Mouse (Mus musculus): Measurements from ENCODE around the gene Gm28048.

Gm28048 gene

GRCm38 (mm10) chr11:22892466-22892865 is 89.4 kb downstream of the Gm28048 start:
- no peak for DNase-seq (ENCODE audit: low read depth in 2 of 2, low spot score in 2 of 2)

- no peak for DNase-seq (ENCODE audit: low read depth in 2 of 2, low spot score in 2 of 2)
Measured at GRCm38 (mm10) chr11:22891876-22892275, 90.0 kb downstream of the Gm28048 start.

GRCm38 (mm10) chr11:22891242-22891641 is 90.6 kb downstream of the Gm28048 start:
- DNase-seq (ENCODE audit: low read depth in 2 of 2, low spot score in 2 of 2): no peak

- DNase-seq (ENCODE audit: low read depth in 2 of 2, low spot score in 2 of 2): no peak
Measured at GRCm38 (mm10) chr11:22889224-22889623, 92.7 kb downstream of the Gm28048 start.

GRCm38 (mm10) chr11:22886991-22887390 is 94.9 kb downstream of the Gm28048 start:
- no peak for DNase-seq (ENCODE audit: low read depth in 2 of 2, low spot score in 2 of 2)

GRCm38 (mm10) chr11:22885350-22885749 is 96.5 kb downstream of the Gm28048 start:
- DNase-seq (ENCODE audit: low read depth in 2 of 2, low spot score in 2 of 2): no peak

- DNase-seq (ENCODE audit: low read depth in 2 of 2, low spot score in 2 of 2): no peak
Measured at GRCm38 (mm10) chr11:22883676-22884075, 98.2 kb downstream of the Gm28048 start.

GRCm38 (mm10) chr11:22882926-22883325 is 99.0 kb downstream of the Gm28048 start:
- no peak for DNase-seq (ENCODE audit: low read depth in 2 of 2, low spot score in 2 of 2)

GRCm38 (mm10) chr11:22880383-22881172 is 101.3 kb downstream of the Gm28048 start:
- DNase-seq (ENCODE audit: low read depth in 2 of 2, low spot score in 2 of 2): no peak

GRCm38 (mm10) chr11:22879645-22880044 is 102.2 kb downstream of the Gm28048 start:
- no peak for DNase-seq (ENCODE audit: low read depth in 2 of 2, low spot score in 2 of 2)

- DNase-seq (ENCODE audit: low read depth in 2 of 2, low spot score in 2 of 2): no peak
Measured at GRCm38 (mm10) chr11:22876680-22877330, 105.1 kb downstream of the Gm28048 start.

GRCm38 (mm10) chr11:22875279-22875678 is 106.6 kb downstream of the Gm28048 start:
- DNase-seq (ENCODE audit: low read depth in 2 of 2, low spot score in 2 of 2): no peak

GRCm38 (mm10) chr11:22874747-22875146 is 107.1 kb downstream of the Gm28048 start:
- DNase-seq (ENCODE audit: low read depth in 2 of 2, low spot score in 2 of 2): no peak

GRCm38 (mm10) chr11:22873383-22873782 is 108.5 kb downstream of the Gm28048 start:
- no peak for DNase-seq (ENCODE audit: low read depth in 2 of 2, low spot score in 2 of 2)

- DNase-seq (ENCODE audit: low read depth in 2 of 2, low spot score in 2 of 2): no peak
Measured at GRCm38 (mm10) chr11:22872307-22872680, 109.6 kb downstream of the Gm28048 start.

- no peak for DNase-seq (ENCODE audit: low read depth in 2 of 2, low spot score in 2 of 2)
Measured at GRCm38 (mm10) chr11:22871628-22872306, 110.1 kb downstream of the Gm28048 start.

- no peak for DNase-seq (ENCODE audit: low read depth in 2 of 2, low spot score in 2 of 2)
Measured at GRCm38 (mm10) chr11:22868582-22868981, 113.3 kb downstream of the Gm28048 start.

GRCm38 (mm10) chr11:22867691-22868090 is 114.2 kb downstream of the Gm28048 start:
- DNase-seq (ENCODE audit: low read depth in 2 of 2, low spot score in 2 of 2): no peak

GRCm38 (mm10) chr11:22865635-22866246 is 116.1 kb downstream of the Gm28048 start:
- DNase-seq (ENCODE audit: low read depth in 2 of 2, low spot score in 2 of 2): no peak

GRCm38 (mm10) chr11:22864305-22865060 is 117.4 kb downstream of the Gm28048 start:
- no peak for DNase-seq (ENCODE audit: low read depth in 2 of 2, low spot score in 2 of 2)

- no peak for DNase-seq (ENCODE audit: low read depth in 2 of 2, low spot score in 2 of 2)
Measured at GRCm38 (mm10) chr11:22863581-22863980, 118.3 kb downstream of the Gm28048 start.

Measured in CD8-positive naive resting alpha-beta T cell, adult 2 months (primary cell).